In genomic region chr11:97597945-97598691, GRCm38 (mm10) we compare ENCODE assay signal across 30 mouse cellular contexts. TPM values are rescaled to one million over a fixed set of nuclear protein-coding genes. Genes with fewer than 3 reads are reported as not detected.
DNase-seq lines count a peak whose midpoint lies in the region; ATAC-seq and TF ChIP-seq lines count a peak whose summit lies in the region.
"Had no signal": no experiment of that assay in that cellular context is flagged by ENCODE, and none has a peak within 500 bp of the region (broad histone marks: within the 10 kb centered on the region; RNA-seq: fewer than 3 reads in every experiment).

No protein-coding gene starts in this region.

- WGBS in liver, embryonic 16.5 days (ENCODE audit: insufficient replicate concordance) = 66% methylated on average over 10 of the region's 10 CpGs

- H3K27ac ChIP-seq in layer of hippocampus, adult 2 months = no peak overlapping the region
- H3K27ac ChIP-seq in liver, embryonic 16.5 days (ENCODE audit: low read length) = no peak overlapping the region
- H3K27ac ChIP-seq: forebrain, embryonic 13.5 days; heart, embryonic 10.5 days; hindbrain, embryonic 12.5 days; hindbrain, postnatal 0 days; left cerebral cortex, adult 2 months; limb, embryonic 13.5 days; midbrain, embryonic 15.5 days; stomach, postnatal 0 days had no signal

- H3K9ac ChIP-seq in liver, embryonic 16.5 days (ENCODE audit: low read depth, low read length) = no peak overlapping the region
- H3K9ac ChIP-seq: forebrain, embryonic 13.5 days; hindbrain, embryonic 12.5 days; limb, embryonic 13.5 days; midbrain, embryonic 15.5 days had no signal

- DNase-seq in layer of hippocampus, adult 2 months (ENCODE audit: low spot score in 2 of 2) = no peak
- DNase-seq in layer of hippocampus, adult 18-20 months (ENCODE audit: low spot score in 2 of 2) = no peak
- peak; percentile 45 for DNase-seq in G1E (ENCODE audit: low spot score)
- no peak for DNase-seq in spleen, postnatal 10 days (ENCODE audit: low spot score in 2 of 2)
- DNase-seq in retina, embryonic 14.5 days (ENCODE audit: low spot score) = no peak
- DNase-seq: adrenal gland, adult 8-10 months; cerebellum, adult 2 months; cerebellum, postnatal 14 days; gastrocnemius, postnatal 25 days; heart, adult 11 months; heart, postnatal 36 days; kidney, adult 9 months; kidney, postnatal 14 days; lung, adult 18-20 months; lung, postnatal 4 days; right cerebral cortex, adult 18-20 months; spleen, adult 18-20 months; thymus, postnatal 4 days had no signal

- H3K9me3 ChIP-seq in E14TG2a.4 (ENCODE audit: low read length) (no peaks in the 10 kb centered on the region), G1E (replicated peaks) (no peaks in the 10 kb centered on the region)
- H3K9me3 ChIP-seq in liver, embryonic 16.5 days (replicated peaks; ENCODE audit: control insufficient read depth, low read length) = no peaks in the 10 kb centered on the region
- H3K9me3 ChIP-seq: forebrain, embryonic 13.5 days; heart, embryonic 10.5 days; hindbrain, embryonic 12.5 days; limb, embryonic 13.5 days; midbrain, embryonic 15.5 days had no signal

- ATAC-seq in G1E (ENCODE audit: extremely low read depth, insufficient number of reproducible peaks, low FRiP score, poor library complexity, severe bottlenecking) = peak; percentile 48; the same call in 1 of the 2 replicates
- no peak for ATAC-seq in liver, embryonic 16.5 days (ENCODE audit: low read depth)
- ATAC-seq: forebrain, embryonic 13.5 days; hindbrain, postnatal 0 days; intestine, embryonic 16.5 days; lung, postnatal 0 days; midbrain, embryonic 15.5 days had no signal

- no peaks in the 10 kb centered on the region for H3K27me3 ChIP-seq in E14TG2a.4 (ENCODE audit: insufficient read depth, low read length)
- peaks cover 23% of the 10 kb centered on the region for H3K27me3 ChIP-seq in G1E (ENCODE audit: insufficient read depth, low read length)
- no peaks in the 10 kb centered on the region for H3K27me3 ChIP-seq in liver, embryonic 16.5 days (ENCODE audit: control insufficient read depth, insufficient read depth, low read depth, low read length)
- H3K27me3 ChIP-seq: hindbrain, embryonic 12.5 days; midbrain, embryonic 15.5 days had no signal

- TF ChIP-seq CTCF in layer of hippocampus, adult 2 months (conservative IDR thresholded peaks at IDR 0.05) = peak; percentile 14; the same call in 1 of the 2 replicates
- TF ChIP-seq CTCF in E14TG2a.4 (conservative IDR thresholded peaks at IDR 0.05; ENCODE audit: low read length) (peak; percentile 52), G1E (IDR thresholded peaks at IDR 0.05; ENCODE audit: low read depth, low read length) (no peak)

- peaks cover 47% of the 10 kb centered on the region for H3K4me1 ChIP-seq in E14TG2a.4 (replicated peaks; ENCODE audit: low read depth, low read length)
- peaks cover 7% of the 10 kb centered on the region; the same call in 1 of the 2 replicates for H3K4me1 ChIP-seq in G1E (ENCODE audit: insufficient read depth, low read depth, low read length)
- no peaks in the 10 kb centered on the region for H3K4me1 ChIP-seq in liver, embryonic 16.5 days (ENCODE audit: control insufficient read depth, low read depth, low read length)
- H3K4me1 ChIP-seq: forebrain, embryonic 13.5 days; heart, embryonic 10.5 days; hindbrain, embryonic 12.5 days; limb, embryonic 13.5 days; midbrain, embryonic 15.5 days had no signal

- no peak overlapping the region for H3K4me2 ChIP-seq in liver, embryonic 16.5 days (ENCODE audit: low read depth, low read length)
- H3K4me2 ChIP-seq: forebrain, embryonic 13.5 days; hindbrain, embryonic 12.5 days; limb, embryonic 13.5 days; midbrain, embryonic 15.5 days had no signal

- H3K36me3 ChIP-seq in E14TG2a.4 (ENCODE audit: insufficient read depth, low read length) (peaks cover 22% of the 10 kb centered on the region), G1E (replicated peaks) (peaks cover 14% of the 10 kb centered on the region)
- H3K36me3 ChIP-seq in liver, embryonic 16.5 days (ENCODE audit: control insufficient read depth, insufficient read depth) = no peaks in the 10 kb centered on the region
- H3K36me3 ChIP-seq: heart, embryonic 10.5 days; hindbrain, embryonic 12.5 days; limb, embryonic 13.5 days; midbrain, embryonic 15.5 days had no signal

- no peak overlapping the region for H3K4me3 ChIP-seq in layer of hippocampus, adult 2 months
- H3K4me3 ChIP-seq in E14TG2a.4 (replicated peaks; ENCODE audit: low read length) (peak overlapping the region; percentile 95), G1E (ENCODE audit: low read depth, low read length) (peak overlapping the region; percentile 67)
- H3K4me3 ChIP-seq in liver, embryonic 16.5 days (ENCODE audit: low read depth, low read length) = 0 out of 2 replicates have a peak overlapping the region, but pooled peaks have one; percentile 5
- H3K4me3 ChIP-seq: forebrain, embryonic 13.5 days; heart, embryonic 10.5 days; hindbrain, embryonic 12.5 days; left cerebral cortex, adult 2 months; limb, embryonic 13.5 days; midbrain, embryonic 15.5 days had no signal

RNA-seq across cellular contexts. Expression of gene Srcin1, which starts 22.1 kb away (rescaled TPM):
- total RNA-seq in layer of hippocampus, adult 2 months (2021) = 100 to 1,000 TPM; 226 to 232 TPM
- 100 to 1,000 TPM; 218 to 221 TPM for total RNA-seq in layer of hippocampus, adult 18-20 months (2021)
- total RNA-seq in G1E (2014; fragmentation: Nextera tagmentation) (0.15 TPM in 2 replicates), G1E (2017) (0.29 and 0.49 TPM in 2 replicates)
- polyA plus RNA-seq in G1E (2012) = 0.21 and 0.25 TPM in 2 replicates
- polyA plus RNA-seq in liver, embryonic 16.5 days (2015; fragmentation: Nextera tagmentation; extraction: Ambion mirVana) = not detected in 2 replicates

RNA-seq across cellular contexts. Expression of gene Epop, which starts 31.4 kb away (rescaled TPM):
- 10 to 100 TPM; 34.1 to 35.1 TPM for total RNA-seq in layer of hippocampus, adult 2 months (2021)
- 10 to 100 TPM; 46.1 to 48.8 TPM for total RNA-seq in layer of hippocampus, adult 18-20 months (2021)
- 2.6 and 4.5 TPM in 2 replicates for total RNA-seq in G1E (2014; fragmentation: Nextera tagmentation)
- total RNA-seq in G1E (2017) = 2.7 and 3.9 TPM in 2 replicates
- polyA plus RNA-seq in G1E (2012) = 60.9 and 77.7 TPM in 2 replicates
- 0.11 and 0.24 TPM in 2 replicates for polyA plus RNA-seq in liver, embryonic 16.5 days (2015; fragmentation: Nextera tagmentation; extraction: Ambion mirVana)

Comparison
In these comparisons a context has a peak if more than half of its experiments do, and no peak if none do; other contexts are left out.
1. RNA of gene Srcin1, which starts 22.1 kb away (total RNA-seq): 226 to 232 TPM in layer of hippocampus, adult 2 months and 218 to 221 TPM in layer of hippocampus, adult 18-20 months; 0.15 to 0.49 TPM in G1E; every median in the first group is over 100 times any median in the second.
2. RNA of gene Epop, which starts 31.4 kb away (total RNA-seq): 46.1 to 48.8 TPM in layer of hippocampus, adult 18-20 months and 34.1 to 35.1 TPM in layer of hippocampus, adult 2 months; 2.6 to 4.5 TPM in G1E; every median in the first group is over 4 times any median in the second.